In the genomic region with DNA sequence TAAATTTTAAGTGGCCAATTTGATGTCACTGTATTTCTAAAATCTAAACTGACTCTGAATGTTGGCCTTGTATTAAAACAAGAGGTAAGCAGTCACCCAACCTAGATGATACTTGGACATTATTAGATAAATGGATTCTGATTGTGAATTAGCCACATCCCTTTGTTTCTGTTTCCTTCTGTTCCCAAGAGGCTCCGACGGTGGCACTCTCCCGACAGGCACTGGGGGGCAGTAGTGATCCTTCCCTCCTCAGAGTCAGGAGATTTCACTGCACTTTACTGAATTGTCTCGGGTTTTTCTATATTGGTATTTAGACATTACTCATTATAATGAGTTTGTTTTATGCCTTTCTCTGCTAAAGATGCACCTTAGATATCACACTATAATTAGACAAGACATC, we compare ENCODE assay signal across 9 mouse cellular contexts.
DNase-seq lines count a peak whose midpoint lies in the region; ATAC-seq and TF ChIP-seq lines count a peak whose summit lies in the region.
"Had no signal": no experiment of that assay in that cellular context is flagged by ENCODE, and none has a peak within 500 bp of the region (broad histone marks: within the 10 kb centered on the region; RNA-seq: fewer than 3 reads in every experiment).

No protein-coding gene starts in this region.

- no peak overlapping the region for H3K27ac ChIP-seq in liver, embryonic 11.5 days (ENCODE audit: low read depth, low read length)
- no peak overlapping the region for H3K27ac ChIP-seq in embryonic facial prominence, embryonic 11.5 days (replicated peaks; ENCODE audit: low read depth, low read length)
- H3K27ac ChIP-seq in thymus, adult 2 months (ENCODE audit: control insufficient read depth, insufficient read depth, low read length) = no peak overlapping the region
- H3K27ac ChIP-seq: embryonic facial prominence, embryonic 13.5 days had no signal

- H3K4me1 ChIP-seq in liver, embryonic 11.5 days (replicated peaks; ENCODE audit: control insufficient read depth, insufficient read depth, low read length) = no peaks in the 10 kb centered on the region
- no peaks in the 10 kb centered on the region for H3K4me1 ChIP-seq in embryonic facial prominence, embryonic 11.5 days (ENCODE audit: control insufficient read depth, insufficient read depth, low read length)
- H3K4me1 ChIP-seq in thymus, adult 2 months (replicated peaks; ENCODE audit: control insufficient read depth, insufficient read depth, low read length) = no peaks in the 10 kb centered on the region
- H3K4me1 ChIP-seq: embryonic facial prominence, embryonic 13.5 days had no signal

- 6% methylated on average over 4 of the region's 4 CpGs for WGBS in liver, embryonic 11.5 days
- whole genome bisulfite sequencing in embryonic facial prominence, embryonic 11.5 days = 4% methylated on average over 4 of the region's 4 CpGs
- WGBS in thymus, adult 2 months = 6% methylated on average over 4 of the region's 4 CpGs

- no peaks in the 10 kb centered on the region for H3K36me3 ChIP-seq in liver, embryonic 11.5 days (ENCODE audit: control insufficient read depth, insufficient read depth, low read length)
- H3K36me3 ChIP-seq in embryonic facial prominence, embryonic 11.5 days (replicated peaks; ENCODE audit: control insufficient read depth, insufficient read depth, low read depth, low read length) = no peaks in the 10 kb centered on the region
- no peaks in the 10 kb centered on the region for H3K36me3 ChIP-seq in thymus, adult 2 months (ENCODE audit: control insufficient read depth, insufficient read depth, low read length)
- H3K36me3 ChIP-seq: embryonic facial prominence, embryonic 13.5 days had no signal

- no peak overlapping the region for H3K4me2 ChIP-seq in liver, embryonic 11.5 days
- no peak overlapping the region for H3K4me2 ChIP-seq in embryonic facial prominence, embryonic 11.5 days (ENCODE audit: low read depth, low read length)
- H3K4me2 ChIP-seq: embryonic facial prominence, embryonic 13.5 days had no signal

- no peaks in the 10 kb centered on the region; the same call in 1 of the 2 replicates for H3K9me3 ChIP-seq in liver, embryonic 11.5 days (ENCODE audit: control insufficient read depth, low read length)
- H3K9me3 ChIP-seq in embryonic facial prominence, embryonic 11.5 days (replicated peaks; ENCODE audit: control insufficient read depth, low read length) = no peaks in the 10 kb centered on the region
- H3K9me3 ChIP-seq: embryonic facial prominence, embryonic 13.5 days had no signal

- TF ChIP-seq POLR2A in thymus, adult 2 months (IDR thresholded peaks at IDR 0.05; ENCODE audit: control insufficient read depth, extremely low read depth, insufficient read depth, low read length, poor library complexity) = no peak

- ATAC-seq in liver, embryonic 11.5 days (replicated peaks; ENCODE audit: low FRiP score) = no peak
- no peak; the same call in 1 of the 2 replicates for ATAC-seq in embryonic facial prominence, embryonic 11.5 days (replicated peaks; ENCODE audit: insufficient number of reproducible peaks, low FRiP score, low TSS enrichment, low read depth)
- ATAC-seq in megakaryocyte progenitor cell, adult 5-6 weeks (replicated peaks; ENCODE audit: poor library complexity) = no peak; the same call in 1 of the 2 replicates

- no peak for TF ChIP-seq CTCF in thymus, adult 2 months (IDR thresholded peaks at IDR 0.05; ENCODE audit: borderline replicate concordance, control insufficient read depth, extremely low read depth, insufficient read depth, low read length, poor library complexity)

- H3K4me3 ChIP-seq in liver, embryonic 11.5 days (ENCODE audit: low read depth, low read length) = no peak overlapping the region
- no peak overlapping the region for H3K4me3 ChIP-seq in embryonic facial prominence, embryonic 11.5 days (ENCODE audit: low read depth, low read length)
- no peak overlapping the region for H3K4me3 ChIP-seq in thymus, adult 2 months (ENCODE audit: control insufficient read depth, insufficient read depth, low read length)
- H3K4me3 ChIP-seq: embryonic facial prominence, embryonic 13.5 days had no signal

- DNase-seq in liver (peak; percentile 35), R1 (ENCODE audit: low read depth, low spot score) (peak; percentile 72)
- DNase-seq in liver, embryonic 11.5 days (ENCODE audit: low spot score) = no peak
- peak; percentile 66 for DNase-seq in embryonic facial prominence, embryonic 11.5 days (ENCODE audit: low spot score)
- peak; percentile 75 for DNase-seq in kidney, postnatal 10 days
- DNase-seq in mesoderm, embryonic 11.5 days (ENCODE audit: low read depth, low spot score) = peak; percentile 56
- no peak for DNase-seq in thymus, adult 2 months

- no peaks in the 10 kb centered on the region for H3K27me3 ChIP-seq in liver, embryonic 11.5 days (replicated peaks; ENCODE audit: control insufficient read depth, insufficient read depth, low read length)
- no peaks in the 10 kb centered on the region for H3K27me3 ChIP-seq in embryonic facial prominence, embryonic 11.5 days (ENCODE audit: control insufficient read depth, insufficient read depth, low read length)
- no peaks in the 10 kb centered on the region for H3K27me3 ChIP-seq in thymus, adult 2 months (ENCODE audit: control insufficient read depth, insufficient read depth, low read length)
- H3K27me3 ChIP-seq: embryonic facial prominence, embryonic 13.5 days had no signal

- H3K9ac ChIP-seq in liver, embryonic 11.5 days (ENCODE audit: low read depth, low read length) = no peak overlapping the region
- no peak overlapping the region for H3K9ac ChIP-seq in embryonic facial prominence, embryonic 11.5 days (replicated peaks; ENCODE audit: low read length)
- H3K9ac ChIP-seq: embryonic facial prominence, embryonic 13.5 days had no signal

Comparison
In these comparisons a context has a peak if more than half of its experiments do, and no peak if none do; other contexts are left out.
1. DNase-seq: peak in liver (single experiment), R1 (single experiment), embryonic facial prominence, embryonic 11.5 days (single experiment), kidney, postnatal 10 days (single experiment) and mesoderm, embryonic 11.5 days (single experiment); none in liver, embryonic 11.5 days (single experiment) and thymus, adult 2 months (single experiment).